Comparison of ENCODE assay signal across 20 mouse cellular contexts in the genomic region with DNA sequence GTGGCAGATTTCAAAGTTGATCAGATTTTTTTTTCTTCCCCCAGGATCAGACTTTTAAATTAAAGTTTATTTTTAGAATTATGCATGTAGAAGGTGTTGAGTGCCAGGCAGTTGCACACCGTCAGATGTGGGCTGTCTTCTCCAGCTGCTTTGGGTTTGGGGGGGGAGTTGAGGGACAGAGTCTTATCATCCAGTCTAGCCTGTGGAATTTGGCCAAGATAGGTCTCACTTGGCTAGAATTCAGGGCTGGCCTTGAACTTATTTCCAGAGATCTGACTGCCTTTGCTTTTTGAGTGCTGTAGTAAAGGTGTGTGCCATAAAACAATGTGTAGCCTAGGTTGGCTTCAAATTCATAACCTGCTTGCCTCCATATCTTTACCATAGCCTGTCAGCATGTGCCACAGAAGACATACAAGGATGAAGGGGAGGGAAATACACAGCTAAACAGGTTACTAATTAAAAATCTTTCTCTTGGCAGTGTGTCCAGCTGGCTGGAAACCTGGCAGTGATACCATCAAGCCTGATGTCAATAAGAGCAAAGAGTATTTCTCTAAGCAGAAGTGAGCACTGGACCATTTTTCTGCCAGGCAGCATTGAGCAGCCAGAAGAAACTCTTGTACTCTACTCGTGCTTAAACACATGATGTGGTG. TPM values are rescaled to one million over a fixed set of nuclear protein-coding genes. Genes with fewer than 3 reads are reported as not detected.
DNase-seq lines count a peak whose midpoint lies in the region; ATAC-seq lines count a peak whose summit lies in the region.
"Had no signal": no experiment of that assay in that cellular context is flagged by ENCODE, and none has a peak within 500 bp of the region (broad histone marks: within the 10 kb centered on the region; RNA-seq: fewer than 3 reads in every experiment).

No protein-coding gene starts in this region.

- no peaks in the 10 kb centered on the region for H3K4me1 ChIP-seq in midbrain, embryonic 11.5 days (ENCODE audit: control insufficient read depth, insufficient read depth, low read length)
- no peaks in the 10 kb centered on the region for H3K4me1 ChIP-seq in midbrain, embryonic 14.5 days (ENCODE audit: control insufficient read depth, insufficient read depth, low read length)
- H3K4me1 ChIP-seq: embryonic facial prominence, embryonic 10.5 days; forebrain, embryonic 13.5 days; midbrain, embryonic 15.5 days had no signal

- H3K36me3 ChIP-seq in midbrain, embryonic 11.5 days (ENCODE audit: control insufficient read depth, insufficient read depth, low read length): peaks cover 9% of the 10 kb centered on the region
- H3K36me3 ChIP-seq in midbrain, embryonic 14.5 days (ENCODE audit: control insufficient read depth, insufficient read depth, low read length): peaks cover 42% of the 10 kb centered on the region

- no peak overlapping the region for H3K4me2 ChIP-seq in midbrain, embryonic 11.5 days
- H3K4me2 ChIP-seq in midbrain, embryonic 14.5 days (ENCODE audit: low read length): no peak overlapping the region
- H3K4me2 ChIP-seq: forebrain, embryonic 13.5 days; hindbrain, embryonic 14.5 days; midbrain, embryonic 15.5 days had no signal

- no peaks in the 10 kb centered on the region for H3K9me3 ChIP-seq in midbrain, embryonic 11.5 days (ENCODE audit: control insufficient read depth, low read length)
- H3K9me3 ChIP-seq in midbrain, embryonic 14.5 days (ENCODE audit: control insufficient read depth, low read length): no peaks in the 10 kb centered on the region
- H3K9me3 ChIP-seq: embryonic facial prominence, embryonic 10.5 days; forebrain, embryonic 13.5 days; midbrain, embryonic 15.5 days had no signal

- no peak overlapping the region for H3K4me3 ChIP-seq in midbrain, embryonic 11.5 days (ENCODE audit: low read depth, low read length)
- no peak overlapping the region for H3K4me3 ChIP-seq in midbrain, embryonic 14.5 days (replicated peaks; ENCODE audit: low read depth, low read length)
- H3K4me3 ChIP-seq: embryonic facial prominence, embryonic 10.5 days; forebrain, embryonic 13.5 days; heart, adult 2 months; left cerebral cortex, adult 2 months; midbrain, embryonic 15.5 days; myocyte had no signal

- intact Hi-C loops in left cerebral cortex, postnatal 25 days (cut with DNase I): no loop called here

- no peak overlapping the region for H3K27ac ChIP-seq in midbrain, embryonic 11.5 days (ENCODE audit: low read depth, low read length)
- no peak overlapping the region for H3K27ac ChIP-seq in midbrain, embryonic 14.5 days (replicated peaks; ENCODE audit: low read depth, low read length)
- H3K27ac ChIP-seq: embryonic facial prominence, embryonic 10.5 days; forebrain, embryonic 13.5 days; heart, adult 2 months; hindbrain, embryonic 14.5 days; left cerebral cortex, adult 2 months; liver, embryonic 14.5 days; macrophage; midbrain, embryonic 15.5 days had no signal

- no peak overlapping the region for H3K9ac ChIP-seq in midbrain, embryonic 11.5 days (ENCODE audit: low read length)
- H3K9ac ChIP-seq in midbrain, embryonic 14.5 days (replicated peaks; ENCODE audit: low read length): no peak overlapping the region
- H3K9ac ChIP-seq: forebrain, embryonic 13.5 days; hindbrain, embryonic 14.5 days; liver, embryonic 14.5 days; midbrain, embryonic 15.5 days had no signal

- ATAC-seq in midbrain, embryonic 11.5 days (ENCODE audit: low FRiP score): no peak
- no peak for ATAC-seq in midbrain, embryonic 14.5 days (ENCODE audit: low FRiP score, low TSS enrichment)
- ATAC-seq: forebrain, embryonic 13.5 days; midbrain, embryonic 15.5 days had no signal

- no peaks in the 10 kb centered on the region for H3K27me3 ChIP-seq in midbrain, embryonic 11.5 days (ENCODE audit: control insufficient read depth, insufficient read depth, low read length)
- no peaks in the 10 kb centered on the region for H3K27me3 ChIP-seq in midbrain, embryonic 14.5 days (ENCODE audit: control insufficient read depth, insufficient read depth, low read length)
- H3K27me3 ChIP-seq: forebrain, embryonic 13.5 days; midbrain, embryonic 15.5 days had no signal

- peak; percentile 83 for DNase-seq in kidney, adult 11 months
- no peak for DNase-seq in kidney, postnatal 4 days
- peak; percentile 61 for DNase-seq in midbrain, embryonic 11.5 days (ENCODE audit: low spot score, missing footprints)
- DNase-seq in midbrain, embryonic 14.5 days: no peak
- peak; percentile 92 for DNase-seq in kidney, adult 9 months
- no peak for DNase-seq in left cerebral cortex, postnatal 25 days (ENCODE audit: low spot score in 2 of 2)
- no peak for DNase-seq in ovary, postnatal 10 days (ENCODE audit: low spot score)
- DNase-seq: cerebellum, adult 8-10 months; heart, adult 2 months; heart, postnatal 14 days; spleen, adult 18-20 months; thymus, postnatal 36 days had no signal

- WGBS in midbrain, embryonic 11.5 days: 86% methylated on average over 2 of the region's 2 CpGs
- 86% methylated on average over 2 of the region's 2 CpGs for WGBS in midbrain, embryonic 14.5 days

RNA-seq across cellular contexts. Expression of a gene that starts 9.4 kb away (rescaled TPM):
- 23.6 and 28.0 TPM in 2 replicates for polyA plus RNA-seq in midbrain, embryonic 11.5 days (2014; fragmentation: Nextera tagmentation; extraction: Ambion mirVana)
- polyA plus RNA-seq in midbrain, embryonic 14.5 days (2014; fragmentation: Nextera tagmentation; extraction: Ambion mirVana): 16.3 and 20.6 TPM in 2 replicates
- 10 to 100 TPM; 16.2 to 17.1 TPM for total RNA-seq in left cerebral cortex, postnatal 25 days (2021)

RNA-seq across cellular contexts. Expression of a gene that starts 9.5 kb away (rescaled TPM):
- polyA plus RNA-seq in midbrain, embryonic 11.5 days (2014; fragmentation: Nextera tagmentation; extraction: Ambion mirVana): 34.3 and 37.7 TPM in 2 replicates
- polyA plus RNA-seq in midbrain, embryonic 14.5 days (2014; fragmentation: Nextera tagmentation; extraction: Ambion mirVana): 11.4 and 13.1 TPM in 2 replicates
- 1 to 10 TPM; 4.0 to 6.5 TPM for total RNA-seq in left cerebral cortex, postnatal 25 days (2021)

RNA-seq across cellular contexts. Expression of a gene that starts 13.5 kb away (rescaled TPM):
- polyA plus RNA-seq in midbrain, embryonic 11.5 days (2014; fragmentation: Nextera tagmentation; extraction: Ambion mirVana): 1,035 and 1,053 TPM in 2 replicates
- polyA plus RNA-seq in midbrain, embryonic 14.5 days (2014; fragmentation: Nextera tagmentation; extraction: Ambion mirVana): 378 and 430 TPM in 2 replicates
- 100 to 1,000 TPM; 158 to 160 TPM for total RNA-seq in left cerebral cortex, postnatal 25 days (2021)

RNA-seq across cellular contexts. Expression of a gene that starts 21.9 kb away (rescaled TPM):
- polyA plus RNA-seq in midbrain, embryonic 11.5 days (2014; fragmentation: Nextera tagmentation; extraction: Ambion mirVana): 5.5 and 6.1 TPM in 2 replicates
- polyA plus RNA-seq in midbrain, embryonic 14.5 days (2014; fragmentation: Nextera tagmentation; extraction: Ambion mirVana): 1.9 and 3.2 TPM in 2 replicates
- total RNA-seq in left cerebral cortex, postnatal 25 days (2021): 1 to 10 TPM; 4.2 to 5.8 TPM

RNA-seq across cellular contexts. Expression of a gene that starts 47.3 kb away (rescaled TPM):
- 544 TPM in 2 replicates for polyA plus RNA-seq in midbrain, embryonic 11.5 days (2014; fragmentation: Nextera tagmentation; extraction: Ambion mirVana)
- 638 and 660 TPM in 2 replicates for polyA plus RNA-seq in midbrain, embryonic 14.5 days (2014; fragmentation: Nextera tagmentation; extraction: Ambion mirVana)
- total RNA-seq in left cerebral cortex, postnatal 25 days (2021): 100 to 1,000 TPM; 396 to 420 TPM

Comparison
In these comparisons a context has a peak if more than half of its experiments do, and no peak if none do; other contexts are left out.
1. DNase-seq: peak in kidney, adult 11 months (single experiment), midbrain, embryonic 11.5 days (single experiment) and kidney, adult 9 months (single experiment); none in kidney, postnatal 4 days (0 of 2), midbrain, embryonic 14.5 days (single experiment), left cerebral cortex, postnatal 25 days (0 of 2) and ovary, postnatal 10 days (single experiment).